Mouse (Mus musculus) limb, embryonic 12.5 days (tissue): Measurements from ENCODE around the gene Slc35g3. TPM values are rescaled to one million over a fixed set of nuclear protein-coding genes. Genes with fewer than 3 reads are reported as not detected.

Experiments
- ATAC-seq: fragments of 200-750 bp; cut with Nextera tagmentation; 2 replicates; pipeline ENCODE4 v1.8.0; 2017; ENCODE audit warnings: low read depth, moderate TSS enrichment; ENCODE audit not compliant: insufficient number of reproducible peaks, insufficient read depth, low FRiP score, low TSS enrichment
- H3K27ac ChIP-seq: fragments of 300-500 bp; sonication (generic); 2 replicates; pipeline ENCODE4 v1.5.1; 2016; ENCODE audit warnings: mild to moderate bottlenecking, moderate library complexity
- H3K27me3 ChIP-seq: fragments of 300-500 bp; sonication (generic); 2 replicates; pipeline ENCODE4 v1.6.1; 2016; ENCODE audit warnings: mild to moderate bottlenecking, moderate library complexity
- H3K36me3 ChIP-seq: fragments of 300-500 bp; sonication (generic); 2 replicates; pipeline ENCODE4 v1.6.1; 2016; ENCODE audit warnings: mild to moderate bottlenecking, moderate library complexity
- H3K4me1 ChIP-seq: fragments of 300-500 bp; sonication (generic); replicated peaks from 2 replicates; pipeline ENCODE4 v1.6.1; 2016
- H3K4me2 ChIP-seq: fragments of 300-500 bp; sonication (generic); 2 replicates; pipeline ENCODE4 v1.6.1; 2016; ENCODE audit warnings: mild to moderate bottlenecking, moderate library complexity
- H3K4me3 ChIP-seq: fragments of 300-500 bp; sonication (generic); replicated peaks from 2 replicates; pipeline ENCODE4 v1.5.1; 2016; ENCODE audit warnings: mild to moderate bottlenecking
- H3K9ac ChIP-seq: fragments of 300-500 bp; sonication (generic); replicated peaks from 2 replicates; pipeline ENCODE4 v1.6.1; 2016; ENCODE audit warnings: mild to moderate bottlenecking, moderate library complexity
- H3K9me3 ChIP-seq: fragments of 300-500 bp; sonication (generic); 2 replicates; pipeline ENCODE4 v1.6.1; 2016; ENCODE audit warnings: mild to moderate bottlenecking, moderate library complexity
- WGBS: fragments of 180-500 bp; shearing (Covaris S2); methylation state at CpG from one replicate; pipeline ENCODE4 v1.1.7; 2016; 5-methylcytosine and 5-hydroxymethylcytosine counted together
- polyA plus RNA-seq: library from polyadenylated mRNA; unstranded; fragments of >200 nt; fragmentation: Nextera tagmentation; extraction: Ambion mirVana; gene quantifications from 2 replicates; pipeline ENCODE4 v1.2.1, GENCODE M21; 2016

Slc35g3 gene
- polyA plus RNA-seq, 1 experiment from 2014 or later = 0.18 TPM

GRCm38 (mm10) chr11:69766126-69766609 is 4.4 kb upstream of the Slc35g3 start:
- WGBS = under 1% methylated on average over 37 of the region's 37 CpGs
- Histone ChIP-seq H3K9ac (peak overlapping the region; percentile 92), H3K36me3 (no peaks in the 10 kb centered on the region), H3K9me3 (no peaks in the 10 kb centered on the region), H3K4me2 (peak overlapping the region; percentile 78), H3K27ac (peak overlapping the region; percentile 79), H3K27me3 (no peaks in the 10 kb centered on the region), H3K4me1 (peaks cover 26% of the 10 kb centered on the region), H3K4me3 (peak overlapping the region; percentile 86)
- peak; percentile 63 for ATAC-seq

DNA sequence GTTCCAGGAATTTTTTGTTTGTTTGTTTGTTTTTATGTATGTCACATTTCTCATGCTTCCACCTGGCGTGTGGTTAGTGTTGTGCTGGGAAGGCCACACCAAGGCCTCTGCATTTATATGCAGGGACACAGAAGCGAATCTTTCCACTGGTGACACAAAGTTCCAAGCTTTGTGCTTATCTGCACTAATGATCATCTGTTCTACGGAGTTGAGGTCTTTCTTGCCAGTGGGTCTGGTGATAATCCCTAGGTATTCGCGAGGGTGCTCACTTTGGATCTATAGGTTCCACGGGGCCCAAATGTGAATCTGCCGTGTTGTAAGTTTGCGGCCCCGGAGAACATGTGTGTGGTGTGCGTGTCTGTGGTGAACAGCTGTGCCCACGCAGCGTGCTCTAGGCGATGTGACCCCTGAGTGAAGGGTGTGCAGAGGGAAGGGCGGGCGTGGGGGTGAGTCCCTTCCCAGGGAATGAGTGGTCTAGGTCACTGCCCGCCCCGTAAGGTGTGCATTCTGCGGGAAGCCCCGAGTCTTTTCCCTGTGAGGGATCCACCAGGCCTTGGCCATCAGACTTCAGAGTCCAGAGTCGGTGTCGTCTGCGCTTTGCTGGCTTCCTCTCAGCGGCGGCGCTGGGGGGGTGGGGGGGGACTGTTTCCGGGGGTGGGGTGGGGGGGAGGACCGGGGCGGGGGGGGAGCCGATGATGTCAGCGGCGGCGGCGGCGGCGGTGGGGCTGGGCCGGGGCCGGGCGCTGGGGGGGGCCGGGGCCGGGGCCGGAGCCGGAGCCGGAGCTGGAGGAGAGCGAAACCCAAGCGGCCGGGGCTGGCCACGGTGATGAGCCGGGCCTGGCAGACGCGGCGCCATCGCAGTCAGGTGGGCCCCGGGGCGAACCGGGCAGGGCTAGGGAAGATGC is 3.7 kb upstream of the Slc35g3 start, which contains the start of gene Zbtb4:
Gene Zbtb4 (plus strand): TSS at position 692 of the 905 bp plus-strand sequence.
- H3K27ac ChIP-seq = peak within 1 kb of the TSS; percentile 79
- no peaks in the 10 kb centered on the region for H3K27me3 ChIP-seq
- H3K9ac ChIP-seq = peak within 1 kb of the TSS; percentile 92
- peak; percentile 41; the same call in 1 of the 2 replicates for ATAC-seq
- H3K4me1 ChIP-seq = peaks cover 29% of the 10 kb centered on the region
- H3K4me2 ChIP-seq = peak within 1 kb of the TSS; percentile 78
- WGBS = 19% methylated on average over 40 of the region's 55 CpGs
- no peaks in the 10 kb centered on the region for H3K36me3 ChIP-seq
- peak within 1 kb of the TSS; percentile 86 for H3K4me3 ChIP-seq
- no peaks in the 10 kb centered on the region for H3K9me3 ChIP-seq

- no peak for ATAC-seq
- WGBS = 67% methylated on average over 7 of the region's 7 CpGs
- H3K4me2 ChIP-seq = no peak overlapping the region
- no peak overlapping the region for H3K4me3 ChIP-seq
- H3K27me3 ChIP-seq = no peaks in the 10 kb centered on the region
- no peaks in the 10 kb centered on the region for H3K9me3 ChIP-seq
- peaks cover 37% of the 10 kb centered on the region for H3K4me1 ChIP-seq
- H3K9ac ChIP-seq = no peak overlapping the region
- no peaks in the 10 kb centered on the region for H3K36me3 ChIP-seq
- H3K27ac ChIP-seq = no peak overlapping the region
These were observed 1.8 kb upstream of the Slc35g3 start for GRCm38 (mm10) chr11:69763551-69763950.

DNA sequence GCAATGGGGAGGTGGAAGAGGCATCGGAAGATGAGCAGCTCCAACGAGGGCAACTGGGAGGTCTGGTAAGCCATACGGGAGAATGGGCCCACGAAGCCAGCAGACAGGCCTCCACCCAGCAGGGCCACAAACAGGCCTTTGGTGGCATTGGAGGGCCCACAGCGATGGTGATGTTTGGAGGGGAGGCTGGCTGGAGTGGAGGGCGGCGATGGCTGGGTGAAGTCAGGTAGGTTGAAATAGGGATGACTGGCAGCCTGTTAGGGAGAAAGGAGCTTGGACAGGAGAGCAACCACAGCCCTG is 917 bp downstream of the Slc35g3 start:
- H3K27ac ChIP-seq = peak overlapping the region; percentile 98
- no peak for ATAC-seq
- 92% methylated on average over 7 of the region's 7 CpGs for WGBS
- no peak overlapping the region for H3K4me2 ChIP-seq
- H3K4me3 ChIP-seq = no peak overlapping the region
- no peak overlapping the region for H3K9ac ChIP-seq
- peaks cover 34% of the 10 kb centered on the region for H3K4me1 ChIP-seq
- H3K9me3 ChIP-seq = no peaks in the 10 kb centered on the region
- H3K36me3 ChIP-seq = no peaks in the 10 kb centered on the region
- H3K27me3 ChIP-seq = no peaks in the 10 kb centered on the region

DNA sequence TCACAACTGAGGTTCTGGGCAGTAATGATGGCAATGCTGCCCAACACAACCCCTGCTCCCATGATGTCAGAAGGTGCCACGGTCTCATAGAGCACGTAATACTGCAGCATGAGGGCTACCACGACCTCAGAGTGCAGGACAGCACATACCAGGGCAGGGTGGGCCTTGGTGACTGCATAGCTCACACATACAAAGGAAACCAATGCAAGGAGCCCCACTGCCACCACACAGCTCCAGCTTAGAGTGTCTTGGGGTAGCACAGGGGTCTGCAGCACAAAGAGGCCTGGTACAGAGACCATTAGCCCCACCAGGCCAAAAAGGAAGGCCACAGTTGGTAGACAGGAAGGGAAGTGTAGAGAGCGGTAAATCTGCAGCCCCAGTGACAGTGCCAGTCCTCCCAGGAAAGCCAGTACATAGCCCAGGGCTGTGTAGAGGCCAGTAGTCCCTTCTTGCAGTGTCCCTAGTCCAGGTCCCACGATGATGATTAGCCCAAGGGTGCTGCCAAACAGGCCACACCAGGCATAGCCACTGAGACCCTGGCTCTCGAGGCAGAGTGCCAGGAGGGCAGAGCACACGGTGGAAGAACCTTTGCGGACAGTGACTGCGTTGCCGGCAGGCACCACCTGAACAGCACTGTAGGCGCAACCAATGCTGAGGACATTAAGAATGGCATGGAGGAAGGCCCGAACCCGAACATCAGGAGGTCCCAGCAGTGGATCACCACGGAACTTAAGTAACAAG is 1.4 kb downstream of the Slc35g3 start:
- H3K9ac ChIP-seq = peak overlapping the region; percentile 72; the same call in 1 of the 2 replicates

DNA sequence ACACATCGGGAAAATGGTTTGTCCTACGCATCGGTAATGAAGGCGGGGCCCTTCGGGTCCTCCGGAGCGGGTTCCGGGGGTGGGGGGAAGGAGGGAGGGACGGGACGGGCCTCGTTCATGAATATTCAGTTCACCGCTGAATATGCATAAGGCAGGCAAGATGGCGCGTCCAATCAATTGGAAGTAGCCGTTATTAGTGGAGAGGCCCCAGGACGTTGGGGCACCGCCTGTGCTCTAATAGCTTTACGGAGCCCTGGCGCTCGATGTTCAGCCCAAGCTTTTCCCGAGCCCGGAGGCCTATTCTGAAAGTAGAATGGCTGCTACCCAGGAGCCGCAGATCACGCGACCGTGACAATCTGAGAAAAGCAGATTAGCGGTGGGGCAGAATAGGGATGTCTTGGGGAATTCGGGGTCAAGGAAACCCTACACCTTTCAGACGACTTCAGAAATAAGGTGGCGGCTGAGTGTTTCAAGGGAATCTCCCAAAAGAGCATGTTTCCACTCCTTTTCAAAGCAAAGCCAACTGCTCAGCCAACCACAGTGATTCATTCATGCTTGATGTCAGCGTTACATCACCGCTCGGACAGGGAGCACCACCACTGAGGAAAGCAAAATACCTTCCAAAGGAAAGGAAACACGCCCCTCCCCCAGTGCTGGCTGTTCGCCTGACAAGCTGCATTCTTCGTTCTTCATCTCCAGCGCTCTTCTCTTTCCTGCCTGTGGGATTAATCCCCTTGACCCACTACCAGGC is 2.6 kb downstream of the Slc35g3 start:
- peaks cover 40% of the 10 kb centered on the region for H3K4me1 ChIP-seq
- no peaks in the 10 kb centered on the region for H3K27me3 ChIP-seq
- peak overlapping the region; percentile 72 for H3K9ac ChIP-seq
- WGBS = under 1% methylated on average over 37 of the region's 37 CpGs
- ATAC-seq = peak; percentile 92
- peak overlapping the region; percentile 98 for H3K27ac ChIP-seq
- no peaks in the 10 kb centered on the region for H3K9me3 ChIP-seq
- no peaks in the 10 kb centered on the region for H3K36me3 ChIP-seq
- peak overlapping the region; percentile 78 for H3K4me2 ChIP-seq
- H3K4me3 ChIP-seq = peak overlapping the region; percentile 63

More for the DNA sequence above, 1.4 kb downstream of the Slc35g3 start:
- Histone ChIP-seq H3K9me3 (no peaks in the 10 kb centered on the region), H3K4me2 (peak overlapping the region; percentile 78), H3K36me3 (no peaks in the 10 kb centered on the region), H3K4me1 (peaks cover 37% of the 10 kb centered on the region), H3K27ac (peak overlapping the region; percentile 98), H3K27me3 (no peaks in the 10 kb centered on the region), H3K4me3 (peak overlapping the region; percentile 63)
- WGBS = 81% methylated on average over 14 of the region's 14 CpGs
- no peak for ATAC-seq

- H3K4me3 ChIP-seq = peak within 1 kb of the TSS; percentile 63
- peaks cover 41% of the 10 kb centered on the region for H3K4me1 ChIP-seq
- peak within 1 kb of the TSS; percentile 78 for H3K4me2 ChIP-seq
- peak within 1 kb of the TSS; percentile 72 for H3K9ac ChIP-seq
- ATAC-seq = peak; percentile 96
- peak within 1 kb of the TSS; percentile 98 for H3K27ac ChIP-seq
- WGBS = under 1% methylated on average over 36 of the region's 36 CpGs
- no peaks in the 10 kb centered on the region for H3K36me3 ChIP-seq
- no peaks in the 10 kb centered on the region for H3K9me3 ChIP-seq
- no peaks in the 10 kb centered on the region for H3K27me3 ChIP-seq
These were observed 3.2 kb downstream of the Slc35g3 start, which contains the start of gene Polr2a for GRCm38 (mm10) chr11:69758478-69758970. Gene Polr2a, minus strand, starts transcription at chr11:69758637.

DNA sequence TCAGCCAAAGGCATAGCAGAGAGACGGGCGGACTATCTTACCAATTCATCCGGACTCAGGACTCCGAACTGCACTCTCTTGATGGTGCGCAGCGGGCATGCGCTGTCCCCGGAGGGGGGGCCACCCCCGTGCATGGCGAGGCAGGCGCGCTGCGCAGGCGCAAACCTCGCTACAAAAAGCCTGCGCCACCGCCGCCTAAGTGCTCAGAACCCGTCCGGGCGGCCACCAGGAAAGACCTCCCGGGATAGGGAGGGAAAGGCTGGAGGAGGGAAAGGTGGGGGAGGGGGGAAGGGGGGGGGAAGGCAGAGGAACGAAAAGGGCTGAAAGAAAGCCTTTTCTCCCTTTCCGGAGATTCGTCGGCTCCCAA is 3.7 kb downstream of the Slc35g3 start:
- Histone ChIP-seq H3K9ac (peak overlapping the region; percentile 72), H3K27ac (peak overlapping the region; percentile 98), H3K27me3 (no peaks in the 10 kb centered on the region), H3K9me3 (no peaks in the 10 kb centered on the region), H3K4me2 (peak overlapping the region; percentile 78), H3K4me1 (peaks cover 43% of the 10 kb centered on the region), H3K36me3 (no peaks in the 10 kb centered on the region), H3K4me3 (peak overlapping the region; percentile 63)
- 0% methylated on average over 26 of the region's 26 CpGs for WGBS
- ATAC-seq = peak; percentile 71

DNA sequence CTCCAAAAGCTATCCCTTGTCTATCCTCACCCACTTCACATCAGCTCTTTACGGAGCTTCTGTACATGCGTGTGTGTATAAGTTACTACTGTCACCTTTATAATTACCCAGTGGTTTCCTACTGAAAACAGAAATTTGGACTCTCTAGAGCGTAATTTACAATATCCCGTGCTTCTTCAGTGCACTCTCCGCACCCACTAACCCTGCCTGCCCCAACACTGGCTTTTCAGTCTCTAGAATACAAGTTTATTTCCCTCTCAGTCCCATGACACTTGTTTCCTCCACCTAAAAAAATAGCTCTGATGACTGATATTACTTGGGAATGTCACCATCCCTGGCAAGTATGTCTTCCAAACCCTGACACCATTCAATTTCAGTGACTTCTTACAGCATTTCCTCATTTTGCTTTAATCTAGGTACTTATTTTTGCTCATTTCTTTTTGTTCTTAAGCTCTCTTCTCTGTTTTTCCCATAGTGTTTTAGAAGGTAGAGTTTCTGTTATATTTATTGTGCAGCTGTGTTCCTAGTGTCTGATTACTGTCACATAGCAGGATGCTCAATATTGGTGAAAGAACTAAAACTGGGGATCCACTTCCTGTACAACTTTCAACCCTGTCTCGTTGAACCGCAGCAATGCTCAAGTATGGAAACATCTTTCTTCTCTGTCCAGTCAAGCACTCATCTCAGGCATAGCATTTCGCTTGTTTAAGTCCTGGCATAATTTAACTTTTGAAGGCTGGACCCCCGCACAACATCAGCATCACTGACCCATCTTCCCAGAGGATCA is 4.3 kb downstream of the Slc35g3 start:
- 48% methylated on average over 9 of the region's 9 CpGs for WGBS
- H3K9ac ChIP-seq = peak overlapping the region; percentile 72
- H3K36me3 ChIP-seq = no peaks in the 10 kb centered on the region
- ATAC-seq = no peak
- H3K4me2 ChIP-seq = peak overlapping the region; percentile 78
- H3K4me3 ChIP-seq = peak overlapping the region; percentile 63
- H3K27ac ChIP-seq = peak overlapping the region; percentile 98
- H3K9me3 ChIP-seq = no peaks in the 10 kb centered on the region
- peaks cover 48% of the 10 kb centered on the region for H3K4me1 ChIP-seq
- H3K27me3 ChIP-seq = no peaks in the 10 kb centered on the region

GRCm38 (mm10) chr11:69754701-69755100 is 7.1 kb downstream of the Slc35g3 start:
- Histone ChIP-seq H3K27me3 (no peaks in the 10 kb centered on the region), H3K9ac (no peak overlapping the region), H3K36me3 (0 out of 2 replicates have a peak, but pooled peaks cover 3% of the 10 kb centered on the region), H3K4me2 (peak overlapping the region; percentile 78), H3K27ac (no peak overlapping the region), H3K9me3 (no peaks in the 10 kb centered on the region), H3K4me1 (peaks cover 45% of the 10 kb centered on the region), H3K4me3 (no peak overlapping the region; the same call in 1 of the 2 replicates)
- ATAC-seq = no peak
- WGBS = 61% methylated on average over 3 of the region's 3 CpGs
